Mouse (Mus musculus): ENCODE results near the gene Ahcyl2.

GRCm38 (mm10) chr6:29853900-29854390 is 86.1 kb downstream of the Ahcyl2 start:
- TF ChIP-seq CTCF (IDR thresholded peaks at IDR 0.05; ENCODE audit: extremely low read depth, insufficient read depth, low read length) (no peak), POLR2A (IDR thresholded peaks at IDR 0.05; ENCODE audit: extremely low read depth, insufficient read depth, low read length) (no peak)

All from cortical plate, adult 2 months (tissue).